Mouse (Mus musculus): ENCODE measurements around the gene Atp5h. TPM values are rescaled to one million over a fixed set of nuclear protein-coding genes. Genes with fewer than 3 reads are reported as not detected.

The Atp5h gene
- total and polyA plus RNA-seq, 2 experiments from 2014 or later = 1,040 to 4,106 TPM

GRCm38 (mm10) chr11:115429307-115429706 lies 9.5 kb upstream of the Atp5h start:
- H3K27ac ChIP-seq (ENCODE audit: low read depth) = no peak overlapping the region
- DNase-seq (ENCODE audit: low spot score) (no peak), ATAC-seq (ENCODE audit: insufficient read depth, low read depth) (no peak)
- no peaks in the 10 kb centered on the region for H3K9me3 ChIP-seq (replicated peaks; ENCODE audit: control insufficient read depth, low read length)
- H3K36me3 ChIP-seq (replicated peaks; ENCODE audit: control insufficient read depth, insufficient read depth, low read length) = peaks cover 72% of the 10 kb centered on the region
- no peaks in the 10 kb centered on the region for H3K27me3 ChIP-seq (ENCODE audit: control insufficient read depth, insufficient read depth, low read length)
- H3K9ac ChIP-seq (replicated peaks; ENCODE audit: low read depth, low read length) = no peak overlapping the region
- no peak overlapping the region for H3K4me3 ChIP-seq (ENCODE audit: low read depth, low read length)
- no peaks in the 10 kb centered on the region for H3K4me1 ChIP-seq (ENCODE audit: control insufficient read depth, insufficient read depth)
- no peak overlapping the region for H3K4me2 ChIP-seq (ENCODE audit: low read depth, low read length)
- TF ChIP-seq EP300 (IDR thresholded peaks at IDR 0.05; ENCODE audit: low read depth) = no peak
- WGBS = 79% methylated on average over 7 of the region's 7 CpGs

- Histone ChIP-seq H3K4me2 (ENCODE audit: low read depth, low read length) (peak overlapping the region; percentile 14; the same call in 1 of the 2 replicates), H3K36me3 (replicated peaks; ENCODE audit: control insufficient read depth, insufficient read depth, low read length) (peaks cover 73% of the 10 kb centered on the region), H3K27ac (ENCODE audit: low read depth) (peak overlapping the region; percentile 75), H3K4me3 (ENCODE audit: low read depth, low read length) (peak overlapping the region; percentile 5; the same call in 1 of the 2 replicates), H3K4me1 (ENCODE audit: control insufficient read depth, insufficient read depth) (no peaks in the 10 kb centered on the region), H3K9ac (replicated peaks; ENCODE audit: low read depth, low read length) (no peak overlapping the region; the same call in 1 of the 2 replicates), H3K9me3 (replicated peaks; ENCODE audit: control insufficient read depth, low read length) (no peaks in the 10 kb centered on the region), H3K27me3 (ENCODE audit: control insufficient read depth, insufficient read depth, low read length) (no peaks in the 10 kb centered on the region)
- DNase-seq (ENCODE audit: low spot score) (peak; percentile 91), ATAC-seq (ENCODE audit: insufficient read depth, low read depth) (peak; percentile 87)
- 29% methylated on average over 20 of the region's 20 CpGs for WGBS
- peak; percentile 88 for TF ChIP-seq CTCF (IDR thresholded peaks at IDR 0.05; ENCODE audit: low read depth)
- no peak for TF ChIP-seq EP300 (IDR thresholded peaks at IDR 0.05; ENCODE audit: low read depth)
Observed at GRCm38 (mm10) chr11:115427482-115428331, 7.9 kb upstream of the Atp5h start.

DNA sequence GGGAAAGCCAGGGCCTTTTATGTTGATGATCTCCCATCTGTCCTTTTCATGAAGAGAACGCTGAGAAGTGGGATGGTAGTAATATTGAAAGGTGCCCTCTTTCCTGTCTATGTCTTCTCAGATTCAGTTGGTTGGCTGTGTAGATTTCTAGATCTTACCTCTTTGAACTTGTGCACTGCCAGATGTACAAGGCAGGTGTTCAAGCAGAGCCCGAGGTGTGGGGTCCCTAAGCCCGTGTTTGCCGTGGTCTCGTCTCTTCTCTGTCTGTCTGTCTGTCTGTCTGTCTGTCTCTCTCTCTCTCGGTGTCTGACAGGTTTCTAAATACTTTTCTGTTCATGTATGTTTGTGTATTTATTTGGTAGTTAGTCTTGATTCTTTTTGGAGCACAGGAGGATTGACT lies 5.9 kb upstream of the Atp5h start:
- no peak for TF ChIP-seq EP300 (IDR thresholded peaks at IDR 0.05; ENCODE audit: low read depth)
- no peak for TF ChIP-seq CTCF (IDR thresholded peaks at IDR 0.05; ENCODE audit: low read depth)
- 90% methylated on average over 6 of the region's 6 CpGs for WGBS
- no peak for ATAC-seq (ENCODE audit: insufficient read depth, low read depth)

DNA sequence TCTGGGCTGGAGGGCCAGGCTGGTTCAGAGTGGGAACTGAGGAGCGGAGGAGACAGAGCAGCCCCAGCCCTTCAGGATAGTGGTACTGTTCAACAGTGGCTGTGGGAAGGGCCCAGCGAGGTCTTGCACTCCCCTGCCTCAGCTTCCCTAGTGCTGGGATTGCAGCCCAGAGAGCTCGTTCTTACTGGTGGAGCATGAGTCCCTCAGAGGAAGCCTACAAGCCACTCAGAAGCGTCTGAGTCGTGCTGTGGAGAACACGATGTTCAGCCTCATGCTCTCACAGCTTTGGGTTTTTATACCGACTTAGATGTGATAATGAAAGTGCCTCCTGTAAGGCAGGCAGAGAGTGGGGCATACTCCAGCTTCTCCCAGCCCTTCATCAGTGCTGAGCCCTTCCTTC lies 4.9 kb upstream of the Atp5h start:
- TF ChIP-seq CTCF (IDR thresholded peaks at IDR 0.05; ENCODE audit: low read depth) = no peak
- no peak for TF ChIP-seq EP300 (IDR thresholded peaks at IDR 0.05; ENCODE audit: low read depth)
- DNase-seq (ENCODE audit: low spot score) = no peak

More for the DNA sequence above, 5.9 kb upstream of the Atp5h start:
- Histone ChIP-seq H3K36me3 (replicated peaks; ENCODE audit: control insufficient read depth, insufficient read depth, low read length) (peaks cover 55% of the 10 kb centered on the region), H3K9me3 (replicated peaks; ENCODE audit: control insufficient read depth, low read length) (no peaks in the 10 kb centered on the region), H3K4me2 (ENCODE audit: low read depth, low read length) (no peak overlapping the region), H3K4me3 (ENCODE audit: low read depth, low read length) (no peak overlapping the region), H3K9ac (replicated peaks; ENCODE audit: low read depth, low read length) (no peak overlapping the region), H3K27ac (ENCODE audit: low read depth) (no peak overlapping the region), H3K27me3 (ENCODE audit: control insufficient read depth, insufficient read depth, low read length) (no peaks in the 10 kb centered on the region), H3K4me1 (ENCODE audit: control insufficient read depth, insufficient read depth) (peaks cover 10% of the 10 kb centered on the region)
- no peak for DNase-seq (ENCODE audit: low spot score)

GRCm38 (mm10) chr11:115423091-115423490 lies 3.3 kb upstream of the Atp5h start:
- WGBS = 82% methylated on average over 3 of the region's 3 CpGs
- Histone ChIP-seq H3K4me1 (ENCODE audit: control insufficient read depth, insufficient read depth) (peaks cover 21% of the 10 kb centered on the region), H3K9ac (replicated peaks; ENCODE audit: low read depth, low read length) (no peak overlapping the region), H3K4me2 (ENCODE audit: low read depth, low read length) (no peak overlapping the region), H3K4me3 (ENCODE audit: low read depth, low read length) (no peak overlapping the region), H3K27ac (ENCODE audit: low read depth) (no peak overlapping the region), H3K27me3 (ENCODE audit: control insufficient read depth, insufficient read depth, low read length) (no peaks in the 10 kb centered on the region), H3K36me3 (replicated peaks; ENCODE audit: control insufficient read depth, insufficient read depth, low read length) (peaks cover 39% of the 10 kb centered on the region), H3K9me3 (replicated peaks; ENCODE audit: control insufficient read depth, low read length) (no peaks in the 10 kb centered on the region)
- TF ChIP-seq CTCF (IDR thresholded peaks at IDR 0.05; ENCODE audit: low read depth) (no peak), EP300 (IDR thresholded peaks at IDR 0.05; ENCODE audit: low read depth) (no peak)
- DNase-seq (ENCODE audit: low spot score) (no peak), ATAC-seq (ENCODE audit: insufficient read depth, low read depth) (no peak)

More for the DNA sequence above, 4.9 kb upstream of the Atp5h start:
- no peak overlapping the region for H3K4me2 ChIP-seq (ENCODE audit: low read depth, low read length)
- peaks cover 45% of the 10 kb centered on the region for H3K36me3 ChIP-seq (replicated peaks; ENCODE audit: control insufficient read depth, insufficient read depth, low read length)
- H3K27me3 ChIP-seq (ENCODE audit: control insufficient read depth, insufficient read depth, low read length) = no peaks in the 10 kb centered on the region
- peaks cover 10% of the 10 kb centered on the region for H3K4me1 ChIP-seq (ENCODE audit: control insufficient read depth, insufficient read depth)
- no peak for ATAC-seq (ENCODE audit: insufficient read depth, low read depth)
- 84% methylated on average over 7 of the region's 7 CpGs for WGBS
- H3K4me3 ChIP-seq (ENCODE audit: low read depth, low read length) = no peak overlapping the region
- H3K27ac ChIP-seq (ENCODE audit: low read depth) = no peak overlapping the region; the same call in 1 of the 2 replicates
- no peaks in the 10 kb centered on the region for H3K9me3 ChIP-seq (replicated peaks; ENCODE audit: control insufficient read depth, low read length)
- no peak overlapping the region for H3K9ac ChIP-seq (replicated peaks; ENCODE audit: low read depth, low read length)
